Mouse (Mus musculus): ENCODE results near the gene Arhgap10.

- TF ChIP-seq CTCF (IDR thresholded peaks at IDR 0.05; ENCODE audit: extremely low read depth, insufficient read depth, low read length), result peak; percentile 66
- no peak for TF ChIP-seq POLR2A (IDR thresholded peaks at IDR 0.05; ENCODE audit: extremely low read depth, insufficient read depth, low read length)
Measured at GRCm38 (mm10) chr8:77535026-77535595, 17.4 kb upstream of the Arhgap10 start.
